Mouse (Mus musculus) embryonic facial prominence, embryonic 11.5 days (tissue): ENCODE measurements at regions not wholly inside any gene's neighbourhood (a gene's known extent, or its start where the extent isn't known, plus 50 kb on each side); places are given as distances from the start of the nearest gene placed in this dataset.

ENCODE experiments used
- ATAC-seq: fragments of 200-750 bp; cut with Nextera tagmentation; replicated peaks from 2 replicates; pipeline ENCODE4 v1.8.0; 2017; ENCODE audit warnings: low read depth; ENCODE audit not compliant: insufficient number of reproducible peaks, low FRiP score, low TSS enrichment
- DNase-seq: peaks from one replicate; pipeline ENCODE4 v3.0.0-alpha.2; 2015; ENCODE audit warnings: low spot score
- H3K27ac ChIP-seq: fragments of 300-500 bp; sonication (generic); replicated peaks from 2 replicates; pipeline ENCODE4 v1.5.1; 2014; ENCODE audit warnings: mild to moderate bottlenecking, low read depth, low read length, control low read depth
- H3K27me3 ChIP-seq: fragments of 300-500 bp; sonication (generic); 2 replicates; pipeline ENCODE4 v1.6.1; 2014; ENCODE audit warnings: mild to moderate bottlenecking, low read length, moderate library complexity, mixed read lengths; ENCODE audit not compliant: control insufficient read depth, insufficient read depth
- H3K36me3 ChIP-seq: fragments of 300-500 bp; sonication (generic); replicated peaks from 2 replicates; pipeline ENCODE4 v1.6.1; 2014; ENCODE audit warnings: low read depth, mild to moderate bottlenecking, low read length, moderate library complexity, mixed read lengths; ENCODE audit not compliant: control insufficient read depth, insufficient read depth
- H3K4me1 ChIP-seq: fragments of 300-500 bp; sonication (generic); 2 replicates; pipeline ENCODE4 v1.6.1; 2014; ENCODE audit warnings: low read length, mixed read lengths; ENCODE audit not compliant: control insufficient read depth, insufficient read depth
- H3K4me2 ChIP-seq: fragments of 300-500 bp; sonication (generic); 2 replicates; pipeline ENCODE4 v1.6.1; 2014; ENCODE audit warnings: low read depth, mild to moderate bottlenecking, control low read depth, low read length, moderate library complexity
- H3K4me3 ChIP-seq: fragments of 300-500 bp; sonication (generic); 2 replicates; pipeline ENCODE4 v1.5.1; 2014; ENCODE audit warnings: low read depth, low read length, control low read depth
- H3K9ac ChIP-seq: fragments of 300-500 bp; sonication (generic); replicated peaks from 2 replicates; pipeline ENCODE4 v1.6.1; 2014; ENCODE audit warnings: mild to moderate bottlenecking, control low read depth, low read length
- H3K9me3 ChIP-seq: fragments of 300-500 bp; sonication (generic); replicated peaks from 2 replicates; pipeline ENCODE4 v1.6.1; 2016; ENCODE audit warnings: mild to moderate bottlenecking, low read length, inconsistent platforms, mixed read lengths; ENCODE audit not compliant: control insufficient read depth
- WGBS: fragments of 180-500 bp; shearing (Covaris S2); extraction: QIAGEN DNeasy Blood & Tissue Kit; methylation state at CpG from one replicate; pipeline ENCODE4 v1.1.7; 2014; 5-methylcytosine and 5-hydroxymethylcytosine counted together

DNA sequence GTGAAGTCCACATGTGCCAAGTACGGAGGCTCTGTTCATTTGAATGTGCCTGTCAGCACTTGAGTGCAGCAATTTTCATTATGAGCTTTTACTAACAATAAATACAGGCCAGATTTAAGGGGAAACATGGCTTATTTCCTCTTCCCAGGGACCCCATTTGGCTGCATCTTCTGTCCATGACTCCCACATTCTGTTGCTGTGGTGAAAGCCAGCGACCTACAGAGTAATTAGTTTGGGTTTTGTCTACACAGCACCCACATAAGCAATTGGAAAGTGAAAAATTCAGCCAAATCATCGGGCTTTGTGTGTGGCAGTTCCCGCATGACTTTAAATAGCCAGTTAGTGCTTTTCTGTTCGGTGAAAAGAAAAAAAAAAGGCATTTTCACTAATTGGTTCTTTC, 76.7 kb upstream of the Sp4 start:
- Histone ChIP-seq H3K27ac (no peak overlapping the region), H3K4me1 (no peaks in the 10 kb centered on the region), H3K9me3 (no peaks in the 10 kb centered on the region), H3K36me3 (no peaks in the 10 kb centered on the region), H3K4me3 (no peak overlapping the region), H3K4me2 (no peak overlapping the region), H3K9ac (no peak overlapping the region), H3K27me3 (no peaks in the 10 kb centered on the region)
- ATAC-seq (no peak), DNase-seq (no peak)
- WGBS = 64% methylated on average over 5 of the region's 5 CpGs

DNA sequence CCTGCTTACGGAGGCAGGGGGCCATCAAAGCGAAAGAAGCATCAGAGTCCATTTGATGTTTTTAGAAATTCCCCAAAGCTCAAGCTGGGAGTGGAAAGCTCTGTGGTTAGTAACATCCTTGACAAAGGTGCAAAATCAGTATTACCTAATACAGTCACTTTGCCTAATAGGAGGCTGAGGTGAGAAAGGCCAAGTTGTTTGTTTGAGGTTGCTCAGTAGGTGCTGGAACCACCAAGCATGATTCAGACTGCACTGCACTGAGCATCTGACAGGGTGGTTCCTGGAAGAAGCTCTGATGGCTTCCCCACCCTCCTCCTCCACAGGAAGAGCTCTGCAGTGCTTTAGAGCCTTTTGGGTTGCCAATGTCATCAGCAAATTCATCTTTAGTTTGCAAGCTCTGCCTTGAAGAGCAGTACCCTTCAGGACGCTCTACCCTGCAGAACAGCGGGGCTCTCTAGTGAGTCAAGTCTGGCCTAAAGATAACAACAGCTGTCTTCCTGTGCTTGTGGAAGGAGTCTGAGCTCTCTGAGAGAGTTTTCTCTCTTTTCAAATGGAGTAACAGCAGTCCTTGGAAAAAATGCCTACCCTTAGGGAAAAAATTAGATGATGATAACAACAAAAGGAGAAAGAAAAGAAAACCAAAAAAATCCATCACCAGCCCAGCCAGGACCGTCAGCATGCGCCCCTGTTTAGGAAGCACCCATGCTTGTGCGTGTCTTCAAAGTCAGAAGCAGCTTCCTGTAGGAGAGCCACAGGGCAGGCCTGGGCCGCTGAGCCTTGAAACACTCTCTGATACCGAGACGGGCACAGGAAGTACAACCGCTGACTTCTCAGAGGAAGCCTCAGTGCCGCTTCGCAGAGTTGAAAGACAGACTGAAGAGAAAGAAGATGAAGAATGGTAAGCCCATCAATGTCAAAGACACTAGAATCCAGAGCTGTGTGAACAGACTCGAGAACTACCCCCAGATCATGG, 75.6 kb upstream of the Sp4 start:
- H3K27ac ChIP-seq = no peak overlapping the region
- DNase-seq = no peak
- no peak for ATAC-seq
- H3K4me2 ChIP-seq = no peak overlapping the region
- no peaks in the 10 kb centered on the region for H3K4me1 ChIP-seq
- no peaks in the 10 kb centered on the region for H3K27me3 ChIP-seq
- 73% methylated on average over 14 of the region's 14 CpGs for WGBS
- H3K4me3 ChIP-seq = no peak overlapping the region
- H3K9me3 ChIP-seq = no peaks in the 10 kb centered on the region
- H3K36me3 ChIP-seq = no peaks in the 10 kb centered on the region
- H3K9ac ChIP-seq = no peak overlapping the region

DNA sequence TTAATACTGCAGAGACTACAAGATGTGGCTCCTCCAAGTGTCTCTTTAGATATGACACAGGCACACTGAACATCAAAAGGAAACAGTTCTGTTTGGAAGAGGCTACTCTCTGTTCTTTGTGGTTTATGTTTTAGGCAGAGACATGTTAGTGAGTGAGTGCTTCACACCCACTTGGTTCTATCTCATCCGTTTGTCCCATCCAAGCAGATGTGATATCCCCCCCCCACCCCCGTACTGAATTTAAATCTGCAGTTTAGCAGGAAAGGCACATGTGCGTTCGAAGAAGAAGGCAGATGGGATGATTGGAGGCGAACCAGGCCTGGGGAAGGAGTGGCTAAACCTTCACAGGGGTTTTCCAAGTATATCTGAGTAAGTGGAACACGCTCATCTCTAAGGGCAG, 72.0 kb upstream of the Sp4 start:
- WGBS = 82% methylated on average over 6 of the region's 6 CpGs
- H3K4me1 ChIP-seq = no peaks in the 10 kb centered on the region
- H3K9me3 ChIP-seq = no peaks in the 10 kb centered on the region
- H3K9ac ChIP-seq = no peak overlapping the region
- H3K4me3 ChIP-seq = no peak overlapping the region
- ATAC-seq = no peak
- H3K4me2 ChIP-seq = no peak overlapping the region
- H3K27me3 ChIP-seq = no peaks in the 10 kb centered on the region
- DNase-seq = no peak
- H3K36me3 ChIP-seq = no peaks in the 10 kb centered on the region
- no peak overlapping the region for H3K27ac ChIP-seq

DNA sequence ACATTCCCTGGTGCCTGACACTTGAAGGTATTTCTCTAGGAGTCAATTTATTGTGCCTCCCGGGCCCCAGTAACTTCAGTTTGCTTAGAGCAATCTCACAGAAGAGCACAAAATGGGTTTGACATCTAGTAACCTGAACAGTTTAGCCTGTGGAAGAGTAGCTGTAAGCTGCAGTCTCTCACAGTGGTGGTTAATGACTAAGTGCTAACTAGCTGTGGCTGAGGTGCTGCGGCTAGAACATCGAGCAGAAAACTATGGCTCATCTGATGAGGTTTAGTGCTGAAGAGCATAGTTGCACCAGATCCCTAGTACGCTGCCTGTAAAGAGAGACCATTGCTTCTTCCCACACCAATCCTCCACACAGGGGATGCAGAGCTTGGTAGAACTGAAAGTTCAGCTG, 70.7 kb upstream of the Sp4 start:
- no peak overlapping the region for H3K9ac ChIP-seq
- H3K27me3 ChIP-seq = no peaks in the 10 kb centered on the region
- no peaks in the 10 kb centered on the region for H3K4me1 ChIP-seq
- 91% methylated on average over 4 of the region's 4 CpGs for WGBS
- H3K4me2 ChIP-seq = no peak overlapping the region
- ATAC-seq (no peak), DNase-seq (no peak)
- no peak overlapping the region for H3K27ac ChIP-seq
- H3K9me3 ChIP-seq = no peaks in the 10 kb centered on the region
- no peaks in the 10 kb centered on the region for H3K36me3 ChIP-seq
- H3K4me3 ChIP-seq = no peak overlapping the region

DNA sequence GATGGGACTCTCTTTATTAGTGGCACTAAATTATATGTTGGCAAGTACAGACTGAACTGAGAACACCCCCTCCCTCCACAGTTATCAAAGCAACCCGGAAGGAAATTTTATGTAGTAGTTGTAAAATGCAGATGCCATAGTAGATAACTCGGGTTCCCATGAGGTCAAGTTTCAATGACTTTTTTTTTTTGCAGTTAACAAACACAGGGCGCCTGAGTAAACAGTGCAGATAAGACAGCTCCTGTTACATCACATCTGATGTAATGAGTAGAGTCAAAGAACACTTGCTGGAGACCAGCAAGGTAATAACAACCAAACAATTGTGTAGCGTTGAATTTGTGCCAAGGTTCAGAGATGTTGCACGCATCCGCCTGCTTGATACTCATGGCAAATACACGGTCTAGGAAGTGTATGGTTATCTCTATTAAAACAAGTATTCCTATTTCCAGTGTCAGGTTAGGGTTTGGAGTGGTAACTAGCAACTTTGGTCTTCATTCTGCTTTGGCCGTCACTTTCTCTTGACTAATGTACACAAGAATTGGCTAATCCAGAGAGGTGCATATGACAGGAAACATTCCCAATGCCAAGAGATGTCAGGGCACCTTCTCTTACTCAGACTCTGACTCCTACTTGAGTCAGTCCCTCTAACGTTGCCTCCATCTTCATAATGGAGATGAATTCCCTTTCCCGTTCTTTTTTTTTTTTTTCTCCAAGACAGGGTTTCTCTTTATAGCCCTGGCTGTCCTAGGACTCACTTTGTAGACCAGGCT, 66.3 kb upstream of the Sp4 start:
- WGBS = 81% methylated on average over 10 of the region's 10 CpGs
- H3K9me3 ChIP-seq = no peaks in the 10 kb centered on the region
- no peak for ATAC-seq
- no peak overlapping the region for H3K4me3 ChIP-seq
- H3K36me3 ChIP-seq = no peaks in the 10 kb centered on the region
- H3K9ac ChIP-seq = no peak overlapping the region
- H3K4me1 ChIP-seq = no peaks in the 10 kb centered on the region
- no peak for DNase-seq
- H3K27ac ChIP-seq = no peak overlapping the region
- H3K27me3 ChIP-seq = no peaks in the 10 kb centered on the region
- no peak overlapping the region for H3K4me2 ChIP-seq

DNA sequence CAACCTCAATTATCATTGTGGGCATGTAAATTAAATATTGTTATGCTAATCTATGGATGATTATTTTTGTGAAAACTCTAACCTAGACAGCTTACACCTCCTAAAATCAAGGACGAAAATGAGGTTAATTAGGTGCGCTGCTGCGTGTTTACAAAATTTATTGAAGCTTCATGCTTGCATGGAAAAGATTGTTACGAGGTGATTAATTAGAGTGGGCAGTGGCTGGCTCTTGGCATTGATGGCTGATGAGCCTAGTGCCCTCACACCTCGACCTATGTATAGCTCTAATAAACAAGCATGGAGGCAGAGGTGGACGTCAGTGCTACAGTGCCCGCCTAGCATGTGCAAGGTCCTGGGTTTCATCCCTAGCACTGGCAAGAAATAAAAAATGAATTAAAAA, 51.6 kb upstream of the Sp4 start:
- 86% methylated on average over 7 of the region's 7 CpGs for WGBS
- Histone ChIP-seq H3K4me2 (no peak overlapping the region), H3K9me3 (no peaks in the 10 kb centered on the region), H3K27ac (no peak overlapping the region), H3K27me3 (no peaks in the 10 kb centered on the region), H3K9ac (no peak overlapping the region), H3K4me1 (no peaks in the 10 kb centered on the region), H3K4me3 (no peak overlapping the region), H3K36me3 (no peaks in the 10 kb centered on the region)
- DNase-seq = no peak
- no peak for ATAC-seq

DNA sequence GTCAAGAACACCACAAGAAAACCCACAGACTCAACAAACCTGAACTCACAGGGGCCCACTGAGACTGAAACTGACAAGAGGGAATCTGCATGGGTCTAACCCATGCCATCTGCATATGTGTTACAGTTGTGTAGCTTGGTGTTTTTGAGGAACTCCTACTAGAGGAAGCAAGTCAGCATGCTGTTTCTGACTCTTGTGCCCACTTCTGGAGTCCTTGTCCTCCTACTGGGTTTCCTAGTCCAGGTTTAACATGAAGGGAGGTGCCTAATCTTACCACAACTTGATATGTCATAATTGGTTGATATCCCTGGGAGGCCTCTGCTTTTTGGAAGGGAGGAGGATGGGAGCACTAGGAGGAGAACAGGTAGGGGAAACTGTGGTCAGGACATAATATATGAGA, 50.2 kb upstream of the Sp4 start:
- Histone ChIP-seq H3K4me2 (no peak overlapping the region), H3K27me3 (no peaks in the 10 kb centered on the region), H3K36me3 (no peaks in the 10 kb centered on the region), H3K4me3 (no peak overlapping the region), H3K27ac (no peak overlapping the region), H3K9ac (no peak overlapping the region), H3K4me1 (no peaks in the 10 kb centered on the region), H3K9me3 (no peaks in the 10 kb centered on the region)
- ATAC-seq (no peak), DNase-seq (no peak)
